Mouse (Mus musculus) C2C12 (cell line): ENCODE data around the gene Naa16.

ENCODE experiments used
- CEBPB ChIP-seq: IDR thresholded peaks from one replicate; pipeline ENCODE4 v1.6.1; 2011; ENCODE audit warnings: low read depth, mild to moderate bottlenecking, control low read depth, moderate library complexity
- CTCF ChIP-seq: IDR thresholded peaks from one replicate; pipeline ENCODE4 v1.5.1; 2011; ENCODE audit not compliant: control insufficient read depth, insufficient read depth, insufficient read length
- FOSL1 ChIP-seq: IDR thresholded peaks from one replicate; pipeline ENCODE4 v1.8.0; 2011; ENCODE audit warnings: mild to moderate bottlenecking, low read length; ENCODE audit not compliant: poor library complexity, insufficient read depth, severe bottlenecking
- MAX ChIP-seq: IDR thresholded peaks from one replicate; pipeline ENCODE4 v1.6.1; 2011; ENCODE audit warnings: mild to moderate bottlenecking, control low read depth
- MYOD1 ChIP-seq: IDR thresholded peaks from one replicate; pipeline ENCODE4 v1.6.1; 2011; ENCODE audit warnings: low read depth; ENCODE audit not compliant: control insufficient read depth, insufficient read length
- MYOG ChIP-seq: IDR thresholded peaks from one replicate; pipeline ENCODE4 v1.6.1; 2011; ENCODE audit not compliant: control insufficient read depth, insufficient read length; ENCODE audit errors: extremely low read depth
- USF1 ChIP-seq: IDR thresholded peaks from one replicate; pipeline ENCODE4 v1.6.1; 2011; ENCODE audit warnings: low read depth, mild to moderate bottlenecking, control low read depth, moderate library complexity

- no peak for TF ChIP-seq CTCF
- TF ChIP-seq MAX, result no peak
- TF ChIP-seq MYOD1, result no peak
- no peak for TF ChIP-seq USF1
- no peak for TF ChIP-seq MYOG
- no peak for TF ChIP-seq CEBPB
- no peak for TF ChIP-seq FOSL1
Measured at GRCm38 (mm10) chr14:79275441-79275840, 115.1 kb downstream of the Naa16 start.
